Mouse (Mus musculus) mouse embryonic stem cell (cell line): ENCODE data around the gene Csnk2b.

ENCODE experiments used
- in situ Hi-C, 2 experiments: fragments of 300-500 bp; cut with MboI; formaldehyde crosslinking; loops; 1 replicate in 1 of 2; 3 replicates in 1 of 2; pipeline ENCODE4 v1.14.3; 2019 to 2020; ENCODE audit warnings: low sequenced_read_pairs in 2 of 2, low pct_unique_long_range_greater_than_20kb in 1 of 2, mixed read lengths in 1 of 2; ENCODE audit not compliant: unreplicated experiment in 1 of 2

Csnk2b gene

DNA sequence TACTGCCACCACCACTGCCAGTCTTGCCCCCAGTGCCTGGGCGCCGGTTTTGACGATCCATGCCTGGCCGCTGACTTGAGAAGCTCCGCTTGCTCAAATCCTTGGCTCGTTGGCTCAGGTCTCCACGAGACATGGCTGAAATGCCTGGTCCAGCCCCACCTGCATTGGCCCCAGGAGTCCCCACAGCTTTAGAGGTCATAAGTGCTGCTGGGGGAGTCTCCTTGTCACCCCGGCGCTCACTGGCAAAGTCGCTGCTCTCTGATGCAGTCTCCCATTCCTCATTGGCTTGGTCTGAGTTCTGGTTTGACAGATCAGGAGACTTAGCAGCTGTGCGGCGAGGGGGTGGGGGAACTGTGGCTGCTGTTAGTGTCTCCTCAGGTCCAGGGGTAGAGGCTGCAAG is 33.6 kb upstream of the Csnk2b start:
- in situ Hi-C loops: no loop called here

GRCm38 (mm10) chr17:35154616-35155015 is 32.8 kb upstream of the Csnk2b start:
- in situ Hi-C loops: no loop called here

GRCm38 (mm10) chr17:35153931-35154330 is 32.1 kb upstream of the Csnk2b start:
- in situ Hi-C loops: no loop called here

- in situ Hi-C loops: no loop called here
Observed at GRCm38 (mm10) chr17:35153077-35153476, 31.2 kb upstream of the Csnk2b start.

DNA sequence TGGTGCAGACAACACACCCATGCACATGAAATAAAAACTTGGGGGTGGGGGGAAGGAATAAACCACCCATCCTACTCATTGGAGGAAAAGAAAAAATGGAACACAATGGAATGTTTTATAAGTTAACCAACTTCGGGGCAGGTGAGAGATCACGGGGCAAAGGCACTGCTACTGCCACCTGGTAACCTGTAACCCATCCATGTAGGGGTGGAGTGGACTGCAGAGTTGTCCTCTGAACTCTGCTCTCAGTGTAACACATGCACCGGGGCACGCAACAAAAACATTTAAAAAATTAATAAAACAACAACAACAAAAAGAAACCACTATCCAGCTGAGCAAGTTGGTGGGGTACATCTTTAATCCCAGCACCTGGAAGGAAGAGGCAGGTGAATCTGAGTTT is 30.3 kb upstream of the Csnk2b start:
- in situ Hi-C loops: no loop called here

- in situ Hi-C loops: loop anchor here in 1 of 2 experiments (10.0 kb wide), 1 partner anchor 133 kb away; the partner anchor contains the start of gene Vwa7
Observed at GRCm38 (mm10) chr17:35147922-35148639, 26.2 kb upstream of the Csnk2b start.

DNA sequence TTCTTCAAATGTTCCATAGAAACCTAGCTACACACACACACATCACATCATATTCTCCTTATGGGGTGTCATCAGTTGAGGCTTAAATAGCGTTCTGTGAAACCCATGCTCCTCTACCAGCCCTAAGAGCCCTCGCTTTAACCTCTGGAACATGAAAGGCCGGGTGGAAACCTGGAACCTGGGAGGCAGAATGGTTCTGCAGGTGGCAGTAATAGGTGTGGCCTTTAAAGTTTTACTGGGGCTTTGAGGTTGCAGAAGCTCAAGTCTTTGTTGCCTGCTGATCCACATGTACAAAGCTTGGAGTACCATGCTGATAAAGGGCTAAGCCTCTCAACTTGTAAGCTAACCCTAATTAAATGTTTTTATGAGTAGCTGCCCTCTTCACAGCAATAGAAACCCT is 25.5 kb upstream of the Csnk2b start:
- in situ Hi-C loops: loop anchor here in 1 of 2 experiments (10.0 kb wide), 1 partner anchor 133 kb away; the partner anchor contains the start of gene Vwa7

DNA sequence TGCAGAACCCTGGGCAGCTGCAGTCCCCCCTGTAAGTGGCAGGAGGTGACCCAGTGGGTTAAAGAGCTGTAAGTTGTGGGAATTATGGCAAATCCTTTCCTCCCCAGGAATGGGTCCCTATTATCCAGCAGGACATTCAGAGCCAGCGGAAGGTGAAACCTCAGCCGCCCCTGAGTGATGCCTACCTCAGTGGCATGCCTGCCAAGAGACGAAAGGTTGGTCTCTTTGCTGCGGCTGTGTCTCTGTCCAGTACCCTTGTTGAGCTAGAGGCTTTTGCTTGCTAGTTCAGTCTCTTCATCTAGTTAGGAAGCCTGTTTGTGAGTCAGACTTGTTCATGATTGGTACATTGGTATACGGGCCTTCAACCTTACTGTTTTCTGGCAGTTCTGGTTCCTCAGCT is 24.3 kb upstream of the Csnk2b start:
- in situ Hi-C loops: loop anchor here in 1 of 2 experiments (10.0 kb wide), 1 partner anchor 131 kb away; the partner anchor contains the start of gene Vwa7

GRCm38 (mm10) chr17:35141971-35142370 is 20.1 kb upstream of the Csnk2b start:
- in situ Hi-C loops: loop anchor here in 1 of 2 experiments (10.0 kb wide), 1 partner anchor 127 kb away; the partner anchor contains the start of gene Vwa7

GRCm38 (mm10) chr17:35140490-35140996 is 18.7 kb upstream of the Csnk2b start:
- in situ Hi-C loops: loop anchor here in 1 of 2 experiments (10.0 kb wide), 1 partner anchor 126 kb away; the partner anchor contains the start of gene Vwa7

GRCm38 (mm10) chr17:35139269-35139668 is 17.4 kb upstream of the Csnk2b start:
- in situ Hi-C loops: no loop called here

GRCm38 (mm10) chr17:35135591-35136320 is 13.9 kb upstream of the Csnk2b start:
- in situ Hi-C loops: no loop called here

DNA sequence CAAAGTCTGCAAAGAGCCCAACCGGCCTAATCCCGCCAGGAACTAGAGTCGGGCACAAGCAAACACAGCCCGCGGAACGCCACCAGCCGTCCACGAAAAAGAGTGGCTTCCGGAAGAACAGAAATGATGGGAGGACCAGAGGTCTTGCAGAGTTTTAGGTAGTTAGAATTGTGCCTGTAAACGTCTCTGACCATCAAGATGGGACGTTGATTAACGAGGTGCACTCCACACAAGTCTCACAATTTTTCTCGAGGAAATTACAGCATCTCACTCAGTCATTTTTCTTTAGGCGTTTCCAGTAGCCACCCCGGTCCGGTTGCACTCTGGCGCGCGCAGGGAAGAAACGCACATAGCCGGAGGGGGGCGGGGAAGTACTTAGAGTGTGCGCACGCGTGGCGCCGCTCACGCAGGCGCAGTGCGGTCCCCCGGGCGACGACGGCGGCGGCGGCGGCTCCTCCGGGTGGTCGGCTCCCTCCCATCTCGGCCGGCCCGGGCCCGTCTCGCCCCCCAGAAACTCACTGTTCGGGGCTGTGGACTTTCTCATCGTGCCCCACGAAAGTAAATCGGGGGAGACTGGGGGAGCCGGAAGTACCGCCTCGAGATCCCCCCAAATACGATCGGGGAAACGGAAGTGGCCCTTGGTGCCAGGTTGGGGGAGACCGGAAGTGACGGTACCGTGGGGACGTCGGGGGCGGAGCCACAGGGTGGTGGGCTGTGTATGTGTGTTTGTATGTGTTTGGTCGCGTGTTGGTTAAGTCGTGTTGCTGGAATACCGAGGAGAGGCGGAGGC is 13.1 kb upstream of the Csnk2b start, which contains the start of gene Bag6:
Bag6 (plus strand) TSS at position 378 of the 790 bp plus-strand sequence.
- in situ Hi-C loops: no loop called here

- in situ Hi-C loops: no loop called here
Observed at GRCm38 (mm10) chr17:35133517-35133916, 11.7 kb upstream of the Csnk2b start.

DNA sequence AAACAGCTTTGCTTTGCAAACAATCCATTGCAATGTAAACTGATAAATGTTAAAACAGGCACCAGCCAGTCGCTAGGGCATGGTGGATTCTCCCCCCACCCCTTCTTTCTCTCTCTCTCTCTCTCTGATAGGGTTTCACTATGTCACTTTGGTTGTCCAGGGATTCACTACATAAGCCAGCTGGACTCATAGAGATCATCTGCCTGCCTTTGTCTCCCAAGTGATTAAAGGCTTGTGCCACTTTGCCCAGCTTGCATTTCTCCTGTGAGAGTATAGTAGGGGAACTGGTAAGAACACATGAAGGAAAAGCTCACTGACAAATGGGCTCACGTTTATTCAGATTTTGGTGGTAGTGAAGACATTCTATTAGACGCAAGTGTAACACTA is 10.3 kb upstream of the Csnk2b start:
- in situ Hi-C loops: no loop called here

DNA sequence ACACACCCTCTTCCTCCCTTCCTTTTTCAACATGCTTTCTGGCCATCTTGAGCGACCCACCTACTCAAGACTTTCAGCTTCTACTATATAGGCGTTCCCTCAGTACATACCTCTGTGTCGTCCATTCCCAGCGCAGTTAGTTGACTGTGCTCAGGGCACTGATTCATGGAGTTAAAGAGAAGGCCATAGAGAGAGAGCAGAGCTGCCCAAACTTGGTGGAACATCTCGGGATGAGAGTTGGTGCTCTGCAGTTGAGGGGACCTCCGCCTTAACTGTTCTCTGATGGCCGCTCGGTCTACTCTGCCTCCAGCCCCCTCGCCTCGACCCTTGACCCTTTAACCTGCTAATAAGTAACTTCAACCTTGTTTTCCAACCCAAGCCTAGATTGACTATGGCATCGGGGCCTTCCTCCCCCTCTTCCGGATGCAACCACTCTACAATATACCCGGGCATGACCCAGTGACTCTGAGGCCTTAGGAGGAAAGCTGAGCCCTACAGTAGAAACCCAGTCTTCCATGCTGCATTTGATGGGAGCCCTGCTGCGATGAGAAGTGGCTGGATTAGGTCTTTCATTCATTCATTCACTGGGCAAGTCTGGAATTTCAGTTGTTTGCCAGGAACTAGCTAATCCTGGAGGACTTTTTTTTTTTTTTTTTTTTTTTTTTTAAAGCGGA is 9.8 kb upstream of the Csnk2b start, which contains the start of gene Apom:
Apom (minus strand) TSS at position 551 of the 674 bp plus-strand sequence.
- in situ Hi-C loops: no loop called here

GRCm38 (mm10) chr17:35131038-35131437 is 9.2 kb upstream of the Csnk2b start:
- in situ Hi-C loops: no loop called here

GRCm38 (mm10) chr17:35128996-35129395 is 7.1 kb upstream of the Csnk2b start:
- in situ Hi-C loops: no loop called here
